Mouse (Mus musculus) lung, postnatal 0 days (tissue): Measurements from ENCODE around the gene A730049H05Rik.

Experiments
- CTCF ChIP-seq: IDR thresholded peaks from 2 replicates; pipeline ENCODE4 v1.5.1; 2016; ENCODE audit warnings: antibody characterized with exemption, mild to moderate bottlenecking
- EP300 ChIP-seq: IDR thresholded peaks from 2 replicates; pipeline ENCODE4 v1.6.1; 2016; ENCODE audit warnings: antibody characterized with exemption, mild to moderate bottlenecking, control low read depth

- TF ChIP-seq CTCF (no peak), EP300 (peak; percentile 94)
Observed at GRCm38 (mm10) chr6:92850250-92850649, 34.0 kb downstream of the A730049H05Rik start.
